Mouse (Mus musculus): Measurements from ENCODE around the gene Map7d2.

Map7d2 gene

GRCm38 (mm10) chrX:159509847-159510715, 95.7 kb downstream of the Map7d2 start:
- DNase-seq (ENCODE audit: low spot score): no peak

DNA sequence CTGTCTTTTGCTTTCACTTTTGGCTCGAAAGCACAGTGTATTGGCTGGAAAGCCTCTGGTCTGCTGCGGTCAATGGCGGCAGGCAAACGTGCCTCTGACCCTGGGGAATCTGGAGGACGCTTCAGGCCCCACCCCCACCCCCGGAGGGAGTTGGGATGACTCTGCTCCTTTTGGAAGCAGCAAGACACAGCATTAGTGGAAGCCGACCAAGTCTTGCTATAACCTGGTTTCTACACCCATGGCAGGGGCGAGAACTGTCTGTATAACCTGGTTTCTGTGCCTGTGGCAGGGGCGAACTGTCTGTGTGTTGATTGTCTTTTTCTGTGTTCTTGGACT, 96.3 kb downstream of the Map7d2 start:
- DNase-seq (ENCODE audit: low spot score): no peak

DNA sequence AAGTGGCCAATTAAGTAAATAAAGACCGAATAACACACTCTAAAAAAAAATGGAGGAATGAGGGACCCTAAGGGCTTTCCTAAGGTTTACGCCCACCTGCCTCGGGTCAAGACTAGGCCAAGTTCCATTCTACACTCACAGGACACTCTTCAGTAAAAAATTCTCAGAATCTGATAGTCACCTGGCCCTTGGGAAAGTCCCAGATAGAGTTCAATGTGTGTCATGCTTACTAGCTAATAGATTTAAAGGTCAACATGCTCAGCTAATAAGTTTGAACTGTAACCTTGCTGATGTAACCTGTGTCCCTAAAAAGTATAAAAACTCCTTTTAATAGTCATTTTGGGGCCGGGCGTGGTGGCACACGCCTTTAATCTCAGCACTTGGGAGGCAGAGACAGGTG, 101.2 kb downstream of the Map7d2 start:
- DNase-seq (ENCODE audit: low spot score): no peak

- DNase-seq (ENCODE audit: low spot score): no peak
Observed at GRCm38 (mm10) chrX:159521780-159522179, 107.4 kb downstream of the Map7d2 start.

GRCm38 (mm10) chrX:159522651-159523050, 108.3 kb downstream of the Map7d2 start:
- DNase-seq (ENCODE audit: low spot score): no peak

DNA sequence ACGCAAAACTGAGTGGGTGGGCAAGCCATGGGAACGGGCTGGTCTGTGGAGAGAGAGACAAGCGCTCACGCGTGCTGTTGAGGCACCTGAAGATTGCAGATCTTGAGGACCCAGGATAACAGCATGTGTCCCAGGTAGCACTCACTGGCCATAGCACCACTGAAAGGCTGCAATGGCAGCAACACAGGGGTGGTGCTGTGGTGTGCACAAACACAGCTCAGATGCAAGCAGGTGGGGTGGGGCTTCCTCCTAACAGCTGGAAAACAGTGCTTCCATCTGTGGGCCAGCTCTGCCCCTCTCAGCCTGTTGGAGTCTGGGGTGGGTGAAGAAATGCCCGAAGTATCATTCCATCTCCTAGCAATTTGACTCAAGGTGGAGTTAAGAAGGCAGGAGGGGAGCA, 112.0 kb downstream of the Map7d2 start, which contains the start of gene Bclaf3:
Gene Bclaf3 (plus strand): TSS at position 301 of the 400 bp plus-strand sequence.
- no peak for DNase-seq (ENCODE audit: low spot score)

GRCm38 (mm10) chrX:159532427-159532810, 118.0 kb downstream of the Map7d2 start:
- peak; percentile 83 for DNase-seq (ENCODE audit: low spot score)

DNA sequence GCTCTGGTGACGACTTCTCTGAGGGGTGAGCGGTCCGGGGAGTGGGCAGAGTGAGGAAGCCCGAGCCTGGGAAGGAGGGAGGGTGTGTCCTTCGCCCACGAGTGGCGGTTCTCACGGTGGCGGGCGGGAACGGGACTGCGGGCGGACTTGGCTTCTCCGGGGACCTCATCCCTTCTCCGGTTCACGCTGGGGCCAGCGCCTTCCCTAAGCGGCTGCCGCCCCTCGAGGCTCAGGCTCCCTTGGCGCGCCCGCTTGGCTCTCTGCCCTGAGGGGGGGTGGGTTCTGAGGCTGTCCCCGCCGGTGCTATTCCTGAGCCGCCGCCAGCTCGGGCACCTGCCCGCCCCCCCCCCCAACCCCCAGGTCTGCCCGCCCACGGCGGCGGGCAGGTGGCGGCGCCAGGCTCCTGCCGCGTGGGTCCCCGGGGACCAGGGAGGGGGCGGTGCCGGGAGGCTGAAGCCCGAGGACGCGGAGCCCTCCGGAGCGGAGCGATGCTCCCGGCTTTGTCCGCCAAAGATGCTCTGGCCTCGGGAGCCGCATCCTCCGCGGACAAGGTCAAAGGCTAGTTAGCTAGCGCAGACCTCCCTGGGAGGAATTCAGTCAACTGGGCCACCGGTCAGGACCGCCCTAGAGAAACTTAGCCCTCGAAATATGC, 118.6 kb downstream of the Map7d2 start:
- peak; percentile 10 for DNase-seq (ENCODE audit: low spot score)

GRCm38 (mm10) chrX:159541936-159542335, 127.6 kb downstream of the Map7d2 start:
- no peak for DNase-seq (ENCODE audit: low spot score)

DNA sequence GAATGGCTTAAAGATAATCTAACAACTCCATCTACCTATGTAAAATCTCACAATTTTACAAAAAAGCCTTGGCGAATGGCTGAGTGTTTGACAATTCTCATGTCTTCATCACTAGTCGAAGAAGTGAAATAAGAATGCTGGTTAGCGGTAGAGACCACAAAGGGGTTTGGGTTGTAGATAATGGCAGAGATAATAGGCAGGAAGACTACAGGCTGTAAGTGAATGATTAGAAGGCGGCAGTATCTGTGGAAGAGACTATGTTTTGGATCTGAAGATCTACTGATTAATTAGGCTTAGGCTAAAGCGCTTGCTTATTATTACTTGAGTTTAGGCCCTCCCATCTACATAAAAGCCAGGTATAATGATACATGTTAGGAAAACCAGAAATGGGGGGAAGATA, 132.7 kb downstream of the Map7d2 start:
- no peak for DNase-seq (ENCODE audit: low spot score)
